Mouse (Mus musculus) CH12.LX (cell line): ENCODE measurements at regions not wholly inside any gene's neighbourhood (a gene's known extent, or its start where the extent isn't known, plus 50 kb on each side); places are given as distances from the start of the nearest gene placed in this dataset.

Experiments used
- DNase-seq: peaks from one replicate; pipeline ENCODE4 v3.0.0-alpha.2; 2013; ENCODE audit errors: extremely low read depth
- H3K27ac ChIP-seq: 2 replicates; pipeline ENCODE4 v1.5.1; 2012; ENCODE audit warnings: low read depth, mild to moderate bottlenecking, control low read depth, moderate library complexity; ENCODE audit not compliant: insufficient read depth
- H3K27me3 ChIP-seq: replicated peaks from 2 replicates; pipeline ENCODE3; 2012; ENCODE audit warnings: inconsistent platforms
- H3K36me3 ChIP-seq, 2 experiments: replicated peaks in 1 of 2; 2 replicates each; pipeline versions ENCODE3 to v1.6.1; 2012; ENCODE audit warnings: inconsistent platforms in 1 of 2, low read length in 1 of 2, mild to moderate bottlenecking in 1 of 2, mixed read lengths in 1 of 2, moderate library complexity in 1 of 2; ENCODE audit not compliant: control insufficient read depth in 1 of 2, insufficient read depth in 1 of 2
- H3K4me1 ChIP-seq, 2 experiments: 2 replicates each; pipeline ENCODE4 v1.6.1; 2012; ENCODE audit warnings: inconsistent platforms in 1 of 2, moderate library complexity in 1 of 2; ENCODE audit not compliant: insufficient read depth in 2 of 2, control insufficient read depth in 1 of 2
- H3K4me2 ChIP-seq: 2 replicates; pipeline ENCODE4 v1.6.1; 2012; ENCODE audit warnings: low read depth, mild to moderate bottlenecking, control low read depth; ENCODE audit not compliant: poor library complexity, insufficient read depth, severe bottlenecking
- H3K4me3 ChIP-seq, 3 experiments: fragments of 150-350 bp in 1 of 3; sonication (generic) in 1 of 3; replicated peaks in 1 of 3; 2 replicates each; pipeline versions ENCODE3 to v1.5.1; 2011 to 2012; ENCODE audit warnings: low read depth in 2 of 3, low read length in 2 of 3, mild to moderate bottlenecking in 2 of 3, moderate library complexity in 2 of 3, control low read depth in 1 of 3, improper control_type of control experiment in 1 of 3, inconsistent platforms in 1 of 3, mixed read lengths in 1 of 3; ENCODE audit not compliant: poor library complexity in 1 of 3
- H3K79me2 ChIP-seq: replicated peaks from 2 replicates; pipeline ENCODE4 v1.6.1; 2012; ENCODE audit warnings: mild to moderate bottlenecking, moderate library complexity; ENCODE audit not compliant: control insufficient read depth, poor library complexity, insufficient read depth, severe bottlenecking; ENCODE audit errors: extremely low read depth
- H3K9ac ChIP-seq: 2 replicates; pipeline ENCODE4 v1.6.1; 2012; ENCODE audit warnings: low read depth, mild to moderate bottlenecking, control low read depth, moderate library complexity; ENCODE audit not compliant: insufficient read depth
- H3K9me3 ChIP-seq: replicated peaks from 2 replicates; pipeline ENCODE3; 2012; ENCODE audit warnings: low read length, inconsistent platforms, mixed read lengths
- BHLHE40 ChIP-seq: IDR thresholded peaks from 2 replicates; pipeline ENCODE4 v1.6.1; 2011; ENCODE audit warnings: mild to moderate bottlenecking, low read depth, low read length, improper control_type of control experiment
- CHD1 ChIP-seq: IDR thresholded peaks from 2 replicates; pipeline ENCODE4 v1.6.1; 2012; ENCODE audit warnings: low read depth, low read length, improper control_type of control experiment, inconsistent platforms
- CHD2 ChIP-seq: IDR thresholded peaks from 2 replicates; pipeline ENCODE4 v1.6.1; 2011; ENCODE audit warnings: low read length, improper control_type of control experiment
- E2F4 ChIP-seq: IDR thresholded peaks from 2 replicates; pipeline ENCODE4 v1.6.1; 2011; ENCODE audit warnings: low read depth, low read length, improper control_type of control experiment; ENCODE audit not compliant: insufficient replicate concordance
- EP300 ChIP-seq: IDR thresholded peaks from 2 replicates; pipeline ENCODE4 v1.6.1; 2011; ENCODE audit warnings: low read length, improper control_type of control experiment
- ETS1 ChIP-seq: conservative IDR thresholded peaks from 2 replicates; pipeline ENCODE4 v1.6.1; 2012; ENCODE audit warnings: low read depth, mild to moderate bottlenecking, inconsistent platforms, low read length, improper control_type of control experiment, moderate library complexity
- GABPA ChIP-seq: IDR thresholded peaks from 2 replicates; pipeline ENCODE4 v1.6.1; 2012; ENCODE audit warnings: low read depth, low read length, improper control_type of control experiment, inconsistent platforms; ENCODE audit not compliant: insufficient replicate concordance
- HCFC1 ChIP-seq: IDR thresholded peaks from 2 replicates; pipeline ENCODE4 v1.6.1; 2012; ENCODE audit warnings: low read depth, mild to moderate bottlenecking, inconsistent platforms, low read length, improper control_type of control experiment
- JUN ChIP-seq: IDR thresholded peaks from 2 replicates; pipeline ENCODE4 v1.6.1; 2011; ENCODE audit warnings: low read depth, mild to moderate bottlenecking, low read length, improper control_type of control experiment, moderate library complexity; ENCODE audit not compliant: insufficient read depth
- JUND ChIP-seq: conservative IDR thresholded peaks from 2 replicates; pipeline ENCODE4 v1.6.1; 2011; ENCODE audit warnings: low read depth, low read length, improper control_type of control experiment
- KAT2A ChIP-seq: IDR thresholded peaks from 2 replicates; pipeline ENCODE4 v1.6.1; 2012; ENCODE audit warnings: low read length, improper control_type of control experiment, inconsistent platforms; ENCODE audit not compliant: insufficient replicate concordance
- MAZ ChIP-seq: IDR thresholded peaks from 2 replicates; pipeline ENCODE4 v1.6.1; 2012; ENCODE audit warnings: low read depth, mild to moderate bottlenecking, inconsistent platforms, low read length, improper control_type of control experiment, moderate library complexity
- NELFE ChIP-seq: IDR thresholded peaks from 2 replicates; pipeline ENCODE4 v1.6.1; 2011; ENCODE audit warnings: low read depth, low read length, improper control_type of control experiment
- NRF1 ChIP-seq: IDR thresholded peaks from 2 replicates; pipeline ENCODE4 v1.6.1; 2014; ENCODE audit warnings: low read depth, mild to moderate bottlenecking, inconsistent platforms, low read length, improper control_type of control experiment, moderate library complexity
- PAX5 ChIP-seq: IDR thresholded peaks from 2 replicates; pipeline ENCODE4 v1.6.1; 2012; ENCODE audit warnings: low read length, inconsistent platforms, mixed read lengths
- POLR2A ChIP-seq: IDR thresholded peaks from 2 replicates; pipeline ENCODE4 v1.6.1; 2011; ENCODE audit warnings: low read depth, mild to moderate bottlenecking, improper control_type of control experiment, low read length
- POLR2AphosphoS2 ChIP-seq: IDR thresholded peaks from 2 replicates; pipeline ENCODE4 v1.6.1; 2011; ENCODE audit warnings: low read depth, low read length, improper control_type of control experiment
- RAD21 ChIP-seq: IDR thresholded peaks from 2 replicates; pipeline ENCODE4 v1.6.1; 2011; ENCODE audit warnings: low read depth, mild to moderate bottlenecking, low read length, improper control_type of control experiment, moderate library complexity
- RCOR1 ChIP-seq: conservative IDR thresholded peaks from 2 replicates; pipeline ENCODE4 v1.6.1; 2012; ENCODE audit warnings: low read depth, mild to moderate bottlenecking, inconsistent platforms, low read length, improper control_type of control experiment
- SIN3A ChIP-seq: IDR thresholded peaks from 2 replicates; pipeline ENCODE4 v1.6.1; 2012; ENCODE audit warnings: low read length, improper control_type of control experiment, inconsistent platforms
- SMC3 ChIP-seq: IDR thresholded peaks from 2 replicates; pipeline ENCODE4 v1.6.1; 2011; ENCODE audit warnings: low read depth, low read length, improper control_type of control experiment
- UBTF ChIP-seq: IDR thresholded peaks from 2 replicates; pipeline ENCODE4 v1.6.1; 2012; ENCODE audit warnings: low read depth, mild to moderate bottlenecking, inconsistent platforms, low read length, improper control_type of control experiment, moderate library complexity
- USF1 ChIP-seq: IDR thresholded peaks from 2 replicates; pipeline ENCODE4 v1.6.1; 2014; ENCODE audit warnings: low read depth, mild to moderate bottlenecking, inconsistent platforms, low read length, improper control_type of control experiment
- ZC3H11A ChIP-seq: IDR thresholded peaks from 2 replicates; pipeline ENCODE4 v1.6.1; 2012; ENCODE audit warnings: low read depth, mild to moderate bottlenecking, inconsistent platforms, low read length, improper control_type of control experiment
- ZMIZ1 ChIP-seq: IDR thresholded peaks from 2 replicates; pipeline ENCODE4 v1.6.1; 2012; ENCODE audit warnings: low read depth, mild to moderate bottlenecking, inconsistent platforms, low read length, improper control_type of control experiment
- dilution Hi-C: fragments of 300-500 bp; cut with MboI; formaldehyde crosslinking; loops from 2 replicates; pipeline ENCODE4 v1.14.3; 2020; ENCODE audit warnings: low sequenced_read_pairs; ENCODE audit not compliant: extremely low pct_unique_long_range_greater_than_20kb, extremely low pct_ligation_motif_present
- in situ Hi-C: fragments of 300-500 bp; cut with MboI; formaldehyde crosslinking; loops from 3 replicates; pipeline ENCODE4 v1.14.3; 2019; ENCODE audit warnings: low sequenced_read_pairs, low pct_ligation_motif_present, low pct_unique_long_range_greater_than_20kb, mixed read lengths

- H3K9me3 ChIP-seq: no peaks in the 10 kb centered on the region
- no peak overlapping the region for H3K4me3 ChIP-seq
- DNase-seq: no peak
- H3K4me1 ChIP-seq: peaks cover 2 to 39% of the 10 kb centered on the region in 2 experiments; a peak in 3 of 4 replicates
- H3K9ac ChIP-seq: no peak overlapping the region
- no peak overlapping the region for H3K27ac ChIP-seq
- no peaks in the 10 kb centered on the region for H3K36me3 ChIP-seq
- no peak overlapping the region for H3K4me2 ChIP-seq
- in situ Hi-C loops (no loop called here), dilution Hi-C loops (no loop called here)
- TF ChIP-seq RAD21 (no peak), UBTF (no peak), NRF1 (no peak), E2F4 (no peak), HCFC1 (no peak), POLR2A (no peak), KAT2A (no peak), SIN3A (no peak), ZMIZ1 (no peak), JUND (no peak), EP300 (no peak), SMC3 (no peak), MAZ (no peak), BHLHE40 (no peak), GABPA (no peak), JUN (no peak), ZC3H11A (no peak), RCOR1 (no peak), PAX5 (no peak), NELFE (no peak)
- no peaks in the 10 kb centered on the region for H3K27me3 ChIP-seq
- H3K79me2 ChIP-seq: no peaks in the 10 kb centered on the region
Measured at GRCm38 (mm10) chr11:111333021-111333420, 267.1 kb downstream of the Kcnj2 start.

- Histone ChIP-seq H3K9ac (no peak overlapping the region), H3K27me3 (no peaks in the 10 kb centered on the region), H3K4me1 (no peaks in the 10 kb centered on the region), H3K4me2 (no peak overlapping the region), H3K4me3 (no peak overlapping the region), H3K27ac (no peak overlapping the region), H3K79me2 (no peaks in the 10 kb centered on the region), H3K36me3 (no peaks in the 10 kb centered on the region), H3K9me3 (no peaks in the 10 kb centered on the region)
- in situ Hi-C loops (no loop called here), dilution Hi-C loops (no loop called here)
- DNase-seq: no peak
- TF ChIP-seq POLR2AphosphoS2 (no peak), HCFC1 (no peak), NELFE (no peak), ETS1 (no peak), ZMIZ1 (no peak), CHD2 (no peak), EP300 (no peak), E2F4 (no peak), UBTF (no peak), GABPA (no peak), USF1 (no peak), CHD1 (no peak), RCOR1 (no peak), SMC3 (no peak), MAZ (no peak)
Measured at GRCm38 (mm10) chr11:111347562-111347961, 281.6 kb downstream of the Kcnj2 start.
